Mouse (Mus musculus) cerebellum, adult 11 months (tissue): ENCODE results near the gene Gatad2b.
"Not testable (repeated sequence)": the region's sequence is repeated elsewhere in the genome, so short reads cannot be mapped to it uniquely, and the experiment has no call there.

Experiments
- DNase-seq: peaks from one replicate; pipeline ENCODE4 v3.0.0; 2022

Gatad2b gene

DNA sequence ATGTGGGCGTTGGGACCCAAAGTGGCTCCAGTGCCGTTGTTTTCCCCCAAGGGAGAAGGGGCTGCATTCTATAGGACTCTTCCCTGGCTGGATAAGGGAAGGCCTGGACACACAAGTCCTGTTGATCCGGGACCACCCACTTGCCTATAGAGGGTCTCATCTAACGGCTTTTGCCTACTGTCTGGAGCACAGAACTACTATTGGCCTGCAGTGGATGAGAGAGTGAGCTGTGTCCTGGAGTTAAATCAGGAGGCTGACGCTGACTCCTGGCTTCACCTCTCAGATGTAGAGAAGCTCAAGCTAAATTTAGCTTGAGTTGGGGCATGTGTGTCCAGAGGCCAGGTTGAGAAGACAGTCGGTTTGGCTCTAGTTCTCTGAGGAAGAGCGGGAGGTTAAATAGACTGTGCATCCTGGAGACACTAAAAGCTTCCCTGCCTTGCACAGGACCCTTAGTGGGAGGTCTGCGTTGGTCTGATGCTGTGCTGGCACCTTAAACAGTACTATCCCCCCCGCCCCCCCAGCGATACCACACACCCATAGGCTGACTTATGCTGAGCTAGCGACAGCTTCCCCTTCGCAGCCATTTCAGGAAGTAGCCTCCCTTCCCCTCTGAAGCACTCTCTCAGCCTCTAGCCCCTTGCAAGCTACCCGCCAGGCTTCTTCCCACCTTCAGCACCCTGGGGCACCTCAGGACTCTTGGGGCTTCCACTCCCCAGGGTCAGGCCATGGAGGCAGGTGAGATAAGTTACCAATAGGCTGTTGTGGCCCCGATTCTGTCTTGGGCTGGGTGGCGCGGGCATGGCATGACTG is 26.8 kb upstream of the Gatad2b start:
- no peak for DNase-seq

DNA sequence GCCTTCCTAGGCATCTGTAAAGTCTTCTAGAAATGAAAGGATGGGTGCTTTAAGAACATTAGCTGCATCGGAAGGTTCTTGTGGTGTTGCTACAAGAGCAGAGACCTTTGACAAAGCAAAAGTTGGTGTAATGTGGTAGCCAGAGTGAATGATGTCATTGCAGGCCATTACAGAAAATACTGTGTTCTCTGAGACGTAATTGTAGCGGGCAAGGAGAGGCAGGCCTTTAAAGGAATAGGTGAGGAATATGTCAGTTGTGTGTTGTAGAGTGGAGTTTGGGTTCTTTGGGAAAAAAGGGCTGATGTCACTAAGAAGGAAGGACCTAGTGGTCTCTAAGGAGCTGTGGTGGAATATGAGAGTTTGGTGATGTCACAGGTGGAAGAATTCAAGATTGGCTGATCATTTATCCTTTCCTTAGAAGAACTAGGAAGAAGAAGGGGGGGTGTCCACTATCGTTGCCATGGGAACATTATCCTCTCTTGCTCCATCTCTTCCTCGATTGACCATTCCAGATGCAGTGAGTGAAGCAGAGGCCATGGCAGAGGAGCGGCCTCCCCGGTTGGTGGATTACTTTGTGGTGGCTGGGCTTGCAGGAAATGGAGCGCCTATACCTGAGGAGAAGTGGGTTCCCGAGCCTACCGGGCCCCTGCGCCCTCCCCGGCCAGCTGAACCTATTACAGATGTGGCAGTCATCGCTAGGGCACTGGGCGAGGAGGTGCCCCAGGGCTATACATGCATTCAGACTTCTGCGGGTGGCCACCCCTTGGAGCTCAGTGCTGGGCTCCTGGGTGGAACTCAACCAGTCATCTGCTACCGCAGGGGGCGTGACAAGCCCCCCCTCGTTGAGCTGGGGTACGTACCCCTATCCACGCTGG is 25.8 kb upstream of the Gatad2b start:
- no peak for DNase-seq

DNA sequence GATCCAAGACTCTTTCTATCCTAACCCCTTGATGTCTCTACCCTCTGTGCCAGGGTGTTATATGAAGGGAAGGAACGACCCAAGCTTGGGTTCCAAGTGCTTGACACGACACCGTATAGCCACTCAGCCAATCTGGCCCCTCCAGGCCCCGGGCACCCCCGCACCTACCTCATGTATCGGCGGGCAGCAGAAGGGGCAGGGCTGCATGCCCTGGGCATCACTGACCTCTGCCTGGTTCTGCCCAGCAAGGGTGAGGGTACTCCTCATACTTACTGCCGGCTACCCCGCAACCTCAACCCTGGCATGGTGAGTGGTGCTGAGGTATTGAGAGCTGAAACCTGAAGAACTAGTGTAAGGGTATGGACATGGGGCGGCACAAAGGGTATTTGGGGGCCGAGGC is 24.8 kb upstream of the Gatad2b start:
- no peak for DNase-seq

DNA sequence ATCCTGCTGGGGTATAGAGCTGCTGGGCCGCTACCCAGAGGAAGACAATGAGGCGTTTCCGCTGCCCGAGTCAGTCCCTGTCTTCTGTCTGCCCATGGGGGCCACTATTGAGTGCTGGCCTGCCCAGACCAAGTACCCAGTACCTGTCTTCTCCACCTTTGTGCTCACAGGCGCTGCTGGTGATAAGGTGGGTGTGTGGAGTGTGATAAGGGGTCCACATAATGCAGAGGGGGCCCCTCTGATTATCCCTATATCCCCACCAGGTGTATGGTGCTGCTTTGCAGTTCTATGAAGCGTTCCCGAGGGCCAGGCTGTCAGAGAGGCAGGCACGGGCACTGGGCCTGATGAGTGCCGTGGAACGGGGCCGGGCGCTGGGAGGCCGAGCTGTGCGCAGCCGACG is 24.0 kb upstream of the Gatad2b start:
- DNase-seq, result no peak

DNA sequence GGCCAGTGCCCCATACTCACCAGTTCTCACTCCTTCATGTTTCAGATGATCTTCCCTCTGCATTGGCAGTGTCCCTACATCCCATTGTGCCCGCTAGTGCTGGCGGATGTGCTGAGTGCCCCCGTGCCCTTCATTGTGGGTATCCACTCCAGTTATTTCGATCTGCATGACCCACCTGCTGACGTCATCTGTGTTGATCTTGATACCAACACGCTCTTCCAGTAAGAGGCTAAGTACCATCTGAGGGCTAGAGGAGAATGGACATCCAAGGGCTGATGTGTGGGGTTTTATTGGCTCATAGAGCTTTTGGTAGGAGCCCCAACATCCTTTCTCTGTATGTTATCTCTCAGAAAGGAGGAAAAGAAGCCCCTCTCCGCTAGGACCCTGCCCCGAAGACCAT is 22.2 kb upstream of the Gatad2b start:
- no peak for DNase-seq

DNA sequence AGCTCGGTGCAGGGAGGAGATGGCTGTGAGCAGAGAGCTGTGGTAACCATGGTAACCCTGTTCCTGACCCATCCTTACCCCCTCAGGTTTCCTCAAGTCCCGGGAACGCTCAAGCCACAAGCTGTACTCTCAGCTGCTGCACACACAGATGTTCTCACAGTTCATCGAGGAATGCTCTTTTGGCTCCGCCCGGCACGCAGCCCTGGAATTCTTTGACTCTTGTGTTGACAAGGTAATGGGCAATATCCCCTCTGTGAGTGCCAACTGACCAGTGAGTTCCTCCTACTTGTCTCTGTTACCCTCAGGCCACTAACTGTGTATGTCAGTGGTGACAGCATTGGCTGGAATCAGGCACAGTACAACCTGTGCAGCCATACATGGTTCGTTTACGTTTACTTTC is 20.8 kb upstream of the Gatad2b start:
- no peak for DNase-seq

DNA sequence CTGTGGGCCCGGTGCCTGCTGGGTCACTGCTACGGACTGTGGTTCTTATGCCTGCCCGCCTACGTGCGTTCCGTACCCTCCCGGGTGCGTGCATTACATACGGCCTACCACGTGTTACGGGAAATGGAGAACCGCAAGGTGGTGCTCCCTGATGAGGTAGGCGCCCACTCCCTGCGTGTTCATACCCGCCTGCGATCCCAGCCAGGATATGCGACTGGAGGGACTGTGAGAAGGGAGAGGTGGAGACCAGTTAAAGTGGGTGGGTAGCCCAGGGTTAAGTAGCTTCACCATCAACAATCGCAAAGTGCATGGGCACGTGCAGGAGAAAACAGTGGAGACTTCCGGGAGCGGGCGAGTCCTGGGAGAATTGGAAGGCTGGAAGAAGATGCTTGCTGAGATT is 19.1 kb upstream of the Gatad2b start:
- no peak for DNase-seq

DNA sequence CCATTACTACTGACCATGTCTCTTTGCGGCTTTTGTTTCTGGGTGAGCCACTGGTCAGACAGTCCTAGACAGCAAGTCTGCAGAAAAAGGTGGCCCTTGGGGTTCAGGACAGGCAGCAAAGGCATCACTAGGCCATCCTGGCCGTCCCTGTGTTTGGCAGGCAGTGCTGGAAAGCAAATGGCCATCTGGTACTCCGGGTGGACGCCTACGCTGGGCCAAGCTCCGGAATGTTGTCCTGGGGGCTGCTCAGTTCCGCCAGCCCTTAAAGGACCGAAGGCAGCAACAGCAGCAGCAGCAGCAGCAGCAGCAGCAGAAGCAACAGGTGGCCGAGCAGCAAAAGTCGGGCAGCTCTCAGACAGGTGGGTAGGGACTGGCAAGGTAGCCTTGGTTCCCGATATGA is 17.7 kb upstream of the Gatad2b start:
- peak; percentile 68 for DNase-seq

DNA sequence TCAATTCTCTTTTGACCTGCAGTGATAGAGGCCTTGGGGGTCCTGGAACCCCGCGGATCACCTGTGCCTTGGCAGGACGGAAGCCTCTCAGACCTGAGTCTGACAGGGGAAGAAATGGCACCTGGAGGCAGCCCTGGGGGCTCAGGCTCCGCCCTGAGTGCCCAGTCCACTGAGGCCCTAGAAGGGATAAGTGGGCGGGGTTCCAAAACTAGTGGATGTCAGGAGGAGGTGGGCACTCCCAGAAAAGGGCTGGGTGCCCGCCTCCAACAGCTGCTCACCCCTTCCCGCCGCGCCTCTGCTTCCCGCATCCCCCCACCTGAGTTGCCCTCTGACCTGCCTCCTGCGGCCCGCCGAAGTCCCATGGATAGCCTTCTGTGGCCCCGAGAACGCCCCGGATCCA is 16.1 kb upstream of the Gatad2b start:
- no peak for DNase-seq

DNA sequence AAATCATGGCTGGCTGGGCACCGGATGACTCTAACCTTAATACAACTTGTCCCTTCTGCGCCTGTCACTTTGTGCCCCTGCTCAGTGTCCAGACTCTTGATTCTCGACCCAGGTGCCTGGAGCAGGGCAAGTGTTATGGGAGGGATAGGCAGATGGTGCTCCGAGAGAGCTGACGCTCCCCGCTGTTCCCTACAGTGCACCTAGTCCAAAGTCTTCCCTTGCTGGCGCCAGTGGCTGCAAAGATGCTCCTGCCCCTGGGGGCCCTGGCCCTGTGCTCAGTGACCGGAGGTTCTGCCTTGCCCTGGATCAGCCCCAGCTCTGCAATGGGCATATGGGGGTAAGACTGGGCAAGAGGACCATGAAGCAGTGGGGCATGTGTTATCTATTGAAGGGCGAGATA is 15.2 kb upstream of the Gatad2b start:
- DNase-seq, result peak; percentile 86

DNA sequence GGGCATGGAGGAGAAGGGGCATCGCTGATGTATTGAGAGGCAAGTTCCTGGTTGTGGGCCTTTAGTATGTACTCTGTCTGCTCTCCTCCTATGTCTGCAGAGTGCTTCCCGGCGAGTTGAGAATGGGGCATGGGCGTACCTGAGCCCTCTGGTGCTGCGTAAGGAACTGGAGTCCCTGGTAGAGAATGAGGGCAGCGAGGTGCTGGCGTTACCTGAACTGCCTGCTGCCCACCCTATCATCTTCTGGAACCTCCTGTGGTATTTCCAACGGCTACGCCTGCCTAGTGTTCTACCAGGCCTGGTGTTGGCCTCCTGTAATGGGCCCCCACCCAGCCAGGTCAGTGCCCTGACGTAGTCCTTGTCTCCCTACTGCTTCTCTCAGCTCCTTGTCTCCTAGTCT is 14.8 kb upstream of the Gatad2b start:
- DNase-seq, result no peak

DNA sequence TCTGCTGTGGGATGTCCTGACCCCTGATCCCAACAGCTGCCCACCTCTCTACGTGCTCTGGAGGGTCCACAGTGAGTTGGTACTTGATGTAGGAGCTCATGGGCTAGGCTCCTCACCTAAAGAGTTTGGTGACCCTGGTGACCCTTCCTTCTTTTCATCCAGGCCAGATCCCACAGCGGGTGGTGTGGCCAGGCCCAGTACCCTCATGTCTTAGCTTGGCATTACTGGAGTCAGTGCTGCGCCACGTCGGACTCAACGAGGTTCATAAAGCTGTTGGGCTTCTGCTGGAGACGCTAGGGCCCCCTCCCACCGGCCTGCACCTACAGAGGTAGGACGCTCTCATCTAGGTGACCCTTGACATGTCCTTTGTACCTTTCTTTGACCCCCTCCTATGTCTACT is 13.8 kb upstream of the Gatad2b start:
- no peak for DNase-seq

DNA sequence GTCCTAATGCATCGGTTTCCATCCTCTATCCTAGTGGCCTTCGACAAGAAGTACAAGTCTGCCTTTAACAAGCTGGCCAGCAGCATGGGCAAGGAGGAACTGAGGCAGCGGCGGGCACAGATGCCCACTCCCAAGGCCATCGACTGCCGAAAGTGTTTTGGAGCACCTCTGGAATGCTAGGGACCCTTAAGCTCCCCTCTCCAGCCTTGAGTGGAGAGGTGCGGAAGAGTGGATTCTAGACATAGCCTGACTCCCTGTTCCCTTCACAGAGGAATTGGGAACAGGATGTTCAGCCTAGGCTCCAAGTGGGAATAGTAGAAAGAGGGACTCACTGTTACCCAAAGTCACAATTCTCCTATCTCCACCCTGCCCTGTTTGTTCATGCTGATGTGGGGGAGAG is 13.2 kb upstream of the Gatad2b start:
- no peak for DNase-seq

DNA sequence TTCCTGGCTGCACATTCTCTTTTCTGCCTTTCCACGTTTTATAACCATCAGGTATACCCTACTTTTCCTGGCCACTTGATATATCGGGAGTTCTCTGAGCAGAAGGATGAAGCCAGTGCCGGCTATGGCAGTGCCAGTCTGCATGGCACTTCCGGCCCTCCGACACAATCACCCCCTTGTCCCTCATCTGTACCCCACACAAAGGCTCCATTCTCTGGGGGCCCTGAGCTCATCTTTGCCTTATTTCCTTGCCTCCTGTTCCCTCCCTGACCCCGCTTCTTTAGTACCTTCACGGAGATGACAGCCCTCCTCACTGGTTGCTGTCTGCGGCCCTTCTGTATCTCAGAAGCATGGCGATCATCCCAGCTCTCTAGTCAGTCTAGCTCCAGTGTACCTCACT is 12.3 kb upstream of the Gatad2b start:
- no peak for DNase-seq

DNA sequence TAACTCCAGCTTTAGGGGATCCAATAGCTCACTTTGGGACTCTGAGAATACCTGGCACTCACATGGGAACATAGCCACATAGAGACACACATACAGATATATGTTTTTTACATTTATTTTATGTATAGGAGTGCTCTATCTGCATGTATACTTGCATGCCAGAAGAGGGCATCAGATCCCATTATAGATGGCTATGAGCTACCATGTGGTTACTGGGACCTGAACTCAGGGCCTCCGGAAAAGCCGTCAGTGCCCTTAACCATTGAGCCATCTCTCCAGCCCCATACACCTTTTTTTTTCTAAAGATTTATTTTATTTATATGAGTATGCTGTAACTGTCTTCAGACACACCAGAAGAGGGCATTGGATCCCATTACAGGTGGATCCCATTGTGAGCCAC is 8.8 kb upstream of the Gatad2b start:
- no peak for DNase-seq

DNA sequence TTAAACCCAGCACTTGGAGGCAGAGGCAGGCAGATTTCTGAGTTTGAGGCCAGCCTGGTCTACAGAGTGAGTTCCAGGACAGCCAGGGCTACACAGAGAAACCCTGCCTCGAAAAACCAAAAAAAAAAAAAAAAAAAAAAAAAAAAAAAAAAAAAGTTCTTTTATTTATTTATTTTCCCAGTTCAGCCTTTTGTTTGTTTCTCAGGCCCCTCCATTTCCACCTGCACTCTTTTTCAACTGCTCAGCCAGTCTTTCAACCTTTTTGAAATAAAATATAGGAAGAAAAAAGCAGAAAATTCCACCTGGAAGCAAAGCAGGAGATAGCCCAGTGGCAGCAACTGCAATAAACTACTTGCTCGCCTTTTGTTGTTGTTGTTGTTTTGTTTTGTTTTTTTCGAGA is 3.6 kb upstream of the Gatad2b start:
- not testable (repeated sequence) for DNase-seq

DNA sequence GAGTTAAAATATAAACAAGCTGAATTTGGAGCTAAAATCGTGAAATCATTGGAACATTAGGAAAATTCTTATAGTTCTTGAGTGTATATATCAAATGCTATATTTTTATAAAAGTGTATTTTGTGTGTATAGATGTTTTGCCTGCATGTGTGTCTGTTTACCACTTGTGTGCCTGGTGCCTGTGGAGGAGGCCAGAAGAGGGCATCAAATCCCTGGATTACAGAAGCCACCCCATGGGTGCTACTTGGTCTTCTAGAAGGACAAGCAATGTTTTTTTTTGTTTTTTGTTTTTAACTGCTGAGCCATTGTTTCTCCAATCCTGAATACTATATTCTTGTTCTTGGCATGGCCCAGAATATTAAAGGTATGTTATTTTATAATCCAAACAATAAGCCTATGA is 2.4 kb upstream of the Gatad2b start:
- no peak for DNase-seq

DNA sequence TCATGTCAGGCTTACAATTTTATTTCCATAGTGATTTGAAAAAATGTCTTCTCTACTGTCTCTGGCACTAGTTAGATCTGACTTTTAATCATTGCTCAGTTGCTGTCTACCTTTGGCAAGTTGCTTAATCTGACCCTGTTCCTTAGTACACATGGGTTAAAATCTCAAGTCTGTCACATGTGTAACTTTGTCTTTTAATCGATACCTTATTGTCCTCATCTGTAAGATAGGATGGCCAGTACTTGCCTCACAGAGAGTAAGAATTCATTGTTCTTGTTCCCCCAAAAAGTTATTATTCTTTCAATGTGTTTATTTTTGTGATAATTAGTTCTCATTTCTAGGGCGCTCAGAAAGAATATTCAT is 1.0 kb upstream of the Gatad2b start:
- no peak for DNase-seq

DNA sequence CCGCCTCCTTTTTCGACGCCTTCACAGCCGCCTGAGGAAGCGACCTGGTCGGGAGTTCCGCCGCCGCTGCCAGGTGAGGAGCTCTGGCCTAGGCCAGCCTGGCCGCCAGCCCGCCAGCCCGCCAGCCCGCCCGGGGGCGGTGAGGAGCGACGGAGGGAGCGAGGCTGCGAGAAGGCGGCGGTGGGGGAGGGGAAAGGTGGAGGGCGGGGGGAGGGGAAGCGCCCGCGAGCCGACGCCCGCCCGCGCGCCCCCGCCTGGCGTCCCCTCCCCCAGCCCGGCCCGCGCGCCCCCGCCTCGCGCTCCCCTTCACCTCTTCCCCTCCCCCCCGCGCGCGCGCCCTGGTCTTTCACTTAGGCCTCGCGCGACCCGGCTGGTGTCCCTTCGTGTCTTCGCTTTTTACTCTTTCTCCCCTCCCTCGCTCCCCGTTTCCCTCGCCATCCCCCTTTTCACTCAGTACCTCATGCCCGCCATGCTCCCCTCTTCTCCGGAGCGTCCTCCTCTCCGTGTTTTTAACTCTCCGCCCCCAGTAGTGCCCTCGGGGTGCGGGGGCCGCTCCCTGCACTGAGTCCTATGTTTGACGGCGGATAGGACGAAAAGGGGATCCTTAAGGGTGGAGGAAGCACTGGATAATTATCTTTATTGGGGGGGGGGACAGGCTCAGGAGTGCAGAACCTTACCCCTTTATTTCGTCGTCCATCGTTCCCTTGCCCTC is 530 bp downstream of the Gatad2b start:
- DNase-seq, result peak; percentile 59

DNA sequence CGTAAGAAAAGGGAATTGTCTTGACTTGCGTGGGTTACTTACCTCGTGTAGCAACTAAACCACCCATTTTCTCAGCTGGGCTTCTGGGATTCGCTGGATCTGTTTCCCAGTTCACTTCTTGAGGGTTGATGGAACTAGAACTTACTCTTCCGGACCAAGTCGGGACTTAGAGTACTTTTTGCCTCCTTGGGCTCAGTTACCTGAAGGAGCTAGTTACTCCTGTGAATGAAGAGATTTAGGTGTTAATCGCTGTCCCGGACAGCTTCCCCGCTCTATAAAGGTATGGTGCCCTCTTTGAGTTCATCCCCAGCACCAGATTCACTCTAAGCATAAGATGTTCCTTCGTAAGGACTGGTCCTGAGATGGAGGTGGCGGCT is 1.1 kb downstream of the Gatad2b start:
- DNase-seq, result no peak

DNA sequence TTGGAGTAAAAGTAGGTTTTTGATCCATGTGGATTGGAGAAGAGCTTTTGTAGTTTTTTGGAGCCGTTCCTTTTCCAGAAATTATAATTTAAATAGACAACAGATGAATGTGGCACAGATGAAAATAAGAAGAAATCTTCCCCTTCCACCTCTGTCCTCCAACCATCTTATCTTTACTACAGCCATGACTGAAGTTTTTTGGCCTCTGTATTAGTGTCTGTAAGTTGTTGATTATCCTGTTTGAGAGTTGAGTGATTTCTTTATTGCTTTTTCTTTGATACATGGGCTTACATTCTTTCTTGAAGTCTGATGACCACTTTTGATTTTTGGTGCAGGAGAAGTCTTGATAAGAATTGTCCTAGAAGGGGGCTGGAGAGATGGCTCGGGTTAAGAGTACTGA is 1.7 kb downstream of the Gatad2b start:
- DNase-seq, result no peak

DNA sequence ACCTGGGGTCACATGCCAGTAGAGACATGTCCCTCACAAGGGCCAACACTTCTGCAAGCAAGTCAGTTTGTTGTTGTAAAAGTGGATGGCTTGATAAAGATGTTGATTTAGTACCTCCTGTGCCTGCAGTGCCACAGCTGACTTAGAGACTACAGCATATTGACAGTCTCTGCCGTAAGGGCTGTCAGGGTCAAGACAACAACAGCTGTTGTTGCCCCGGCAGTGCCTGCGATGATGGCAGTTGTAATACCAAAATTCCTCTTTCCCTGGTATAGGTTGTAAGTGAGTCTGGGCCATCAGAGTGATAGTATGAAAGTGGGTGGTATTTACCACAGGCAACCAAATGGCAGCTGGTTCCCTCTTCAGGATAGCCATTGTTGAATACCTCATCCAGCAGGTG is 12.8 kb downstream of the Gatad2b start:
- no peak for DNase-seq

DNA sequence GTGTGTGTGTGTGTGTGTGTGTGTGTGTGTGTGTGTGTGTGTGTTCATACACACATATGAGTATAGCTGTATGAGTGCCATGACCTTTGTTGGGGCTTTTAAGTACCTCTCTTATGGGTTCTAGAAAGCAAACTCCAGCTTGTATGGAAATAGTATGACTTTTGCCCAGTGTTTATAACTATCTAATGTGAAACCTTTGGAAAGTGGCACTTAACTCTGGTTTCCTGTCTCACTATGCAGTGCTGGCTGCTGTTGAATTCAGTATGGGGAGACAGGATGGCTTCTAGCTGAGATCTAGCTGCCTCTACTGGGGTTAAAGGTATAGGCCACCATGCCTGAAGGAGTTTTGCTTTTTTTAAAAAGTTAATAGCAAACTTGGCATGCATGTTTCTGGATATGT is 16.6 kb downstream of the Gatad2b start:
- no peak for DNase-seq

DNA sequence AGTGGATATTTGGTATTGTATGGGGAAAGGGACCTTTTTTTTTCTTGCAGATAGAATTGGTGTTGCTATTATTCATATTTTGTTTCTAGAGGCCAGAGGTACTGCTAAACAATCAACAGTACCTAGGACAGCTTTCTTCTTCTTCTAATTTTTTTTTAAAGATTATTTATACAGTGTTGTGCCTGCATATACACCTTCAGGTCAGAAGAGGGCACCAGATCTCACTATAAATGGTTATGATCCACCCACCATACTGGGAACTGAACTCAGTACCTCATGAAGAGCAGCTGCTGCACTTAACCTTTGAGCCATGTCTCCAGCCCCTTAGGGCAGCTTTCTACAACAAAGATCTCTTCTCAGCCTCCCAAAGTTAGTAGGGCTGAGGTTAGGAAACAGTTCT is 20.4 kb downstream of the Gatad2b start:
- no peak for DNase-seq
